Mouse (Mus musculus): ENCODE results near the gene Cdh18. TPM values are rescaled to one million over a fixed set of nuclear protein-coding genes. Genes with fewer than 3 reads are reported as not detected.

The Cdh18 gene
- total and polyA plus RNA-seq, 3 experiments: not detected

DNA sequence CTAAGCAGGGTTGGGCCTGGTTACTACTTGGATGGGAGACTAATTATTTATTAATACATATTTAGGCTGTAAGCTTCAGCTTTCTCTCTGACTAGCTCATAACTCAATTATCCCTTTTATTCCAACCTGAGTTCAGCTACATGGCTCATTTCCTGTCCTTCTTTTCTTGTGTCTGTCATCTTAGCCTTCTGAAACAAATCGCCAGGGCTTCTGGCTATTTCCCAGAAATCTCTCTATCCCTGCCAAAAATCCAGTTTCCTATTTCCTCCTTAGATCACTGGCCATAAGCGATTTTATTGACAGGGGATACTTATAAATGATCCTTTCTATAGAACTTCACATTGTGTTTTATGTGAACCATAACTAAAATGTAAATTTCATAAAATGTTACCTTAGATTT, 167.6 kb downstream of the Cdh18 start:
- Histone ChIP-seq H3K4me1 (ENCODE audit: control insufficient read depth in 1 of 2, insufficient read depth in 2 of 2, low read length in 2 of 2) (peaks cover 3% of the 10 kb centered on the region in 2 experiments; a peak in 3 of 4 replicates), H3K36me3 (ENCODE audit: control insufficient read depth in 1 of 2, insufficient read depth in 2 of 2, low read length in 2 of 2) (no peaks in the 10 kb centered on the region), H3K27me3 (ENCODE audit: control insufficient read depth in 1 of 2, insufficient read depth in 2 of 2, low read length in 2 of 2) (no peaks in the 10 kb centered on the region), H3K4me3 (ENCODE audit: control insufficient read depth in 1 of 2, insufficient read depth in 1 of 2, low read depth in 2 of 2, low read length in 2 of 2) (no peak overlapping the region; a peak in 1 of 4 replicates), H3K9ac (ENCODE audit: control insufficient read depth, low read depth, low read length, poor library complexity, severe bottlenecking) (no peak overlapping the region), H3K9me3 (replicated peaks; ENCODE audit: insufficient read depth, low read length) (no peaks in the 10 kb centered on the region), H3K27ac (ENCODE audit: control insufficient read depth, low read depth, low read length) (no peak overlapping the region), H3K79me2 (ENCODE audit: control insufficient read depth, insufficient read depth, low read length, poor library complexity) (no peaks in the 10 kb centered on the region)
- TF ChIP-seq ZMIZ1 (IDR thresholded peaks at IDR 0.05; ENCODE audit: low read depth, low read length) (no peak), JUND (IDR thresholded peaks at IDR 0.05; ENCODE audit: low read depth, low read length) (no peak), CHD1 (IDR thresholded peaks at IDR 0.05; ENCODE audit: low read depth, low read length) (no peak), ETS1 (IDR thresholded peaks at IDR 0.05; ENCODE audit: low read depth, low read length) (no peak), GATA1 (IDR thresholded peaks at IDR 0.05; ENCODE audit: low read depth, low read length) (no peak)
- DNase-seq (ENCODE audit: low read depth, low spot score): no peak

- H3K4me1 ChIP-seq (ENCODE audit: control insufficient read depth in 1 of 2, insufficient read depth in 2 of 2, low read length in 2 of 2): peaks cover 3% of the 10 kb centered on the region in 2 experiments; a peak in 3 of 4 replicates
- H3K27ac ChIP-seq (ENCODE audit: control insufficient read depth, low read depth, low read length): no peak overlapping the region
- H3K36me3 ChIP-seq (ENCODE audit: control insufficient read depth in 1 of 2, insufficient read depth in 2 of 2, low read length in 2 of 2): no peaks in the 10 kb centered on the region
- H3K9ac ChIP-seq (ENCODE audit: control insufficient read depth, low read depth, low read length, poor library complexity, severe bottlenecking): no peak overlapping the region
- H3K79me2 ChIP-seq (ENCODE audit: control insufficient read depth, insufficient read depth, low read length, poor library complexity): no peaks in the 10 kb centered on the region
- peak overlapping the region in 1 of 2 experiments; percentile 53; a peak in 1 of 4 replicates for H3K4me3 ChIP-seq (ENCODE audit: control insufficient read depth in 1 of 2, insufficient read depth in 1 of 2, low read depth in 2 of 2, low read length in 2 of 2)
- no peaks in the 10 kb centered on the region for H3K27me3 ChIP-seq (ENCODE audit: control insufficient read depth in 1 of 2, insufficient read depth in 2 of 2, low read length in 2 of 2)
- no peaks in the 10 kb centered on the region for H3K9me3 ChIP-seq (replicated peaks; ENCODE audit: insufficient read depth, low read length)
- DNase-seq (ENCODE audit: low read depth, low spot score): peak; percentile 7
- TF ChIP-seq ZC3H11A (IDR thresholded peaks at IDR 0.05; ENCODE audit: low read depth, low read length) (no peak), USF2 (IDR thresholded peaks at IDR 0.05; ENCODE audit: borderline replicate concordance in 1 of 2, insufficient read depth in 1 of 2, low read depth in 1 of 2, low read length in 2 of 2) (no peak), CHD1 (IDR thresholded peaks at IDR 0.05; ENCODE audit: low read depth, low read length) (no peak), BHLHE40 (IDR thresholded peaks at IDR 0.05; ENCODE audit: borderline replicate concordance, low read depth, low read length) (no peak), MAFK (IDR thresholded peaks at IDR 0.05; ENCODE audit: borderline replicate concordance, low read depth, low read length) (no peak), MYB (IDR thresholded peaks at IDR 0.05; ENCODE audit: low read depth, low read length) (no peak), MYC (IDR thresholded peaks at IDR 0.05; ENCODE audit: low read depth, low read length) (no peak), ZMIZ1 (IDR thresholded peaks at IDR 0.05; ENCODE audit: low read depth, low read length) (no peak), POLR2AphosphoS2 (IDR thresholded peaks at IDR 0.05; ENCODE audit: low read length) (no peak), TBP (IDR thresholded peaks at IDR 0.05; ENCODE audit: low read depth, low read length) (no peak), MEF2A (IDR thresholded peaks at IDR 0.05; ENCODE audit: extremely low read depth, insufficient replicate concordance, low read depth, low read length, poor library complexity, severe bottlenecking) (no peak), RAD21 (IDR thresholded peaks at IDR 0.05; ENCODE audit: low read depth, low read length) (no peak)
Observed at GRCm38 (mm10) chr15:22717681-22718080, 168.9 kb downstream of the Cdh18 start.
